Mouse (Mus musculus) hindbrain, embryonic 12.5 days (tissue): ENCODE data around the gene Mctp2. TPM values are rescaled to one million over a fixed set of nuclear protein-coding genes. Genes with fewer than 3 reads are reported as not detected.

Experiments used
- ATAC-seq: fragments of 200-750 bp; cut with Nextera tagmentation; 2 replicates; pipeline ENCODE4 v1.8.0; 2017; ENCODE audit warnings: moderate TSS enrichment; ENCODE audit not compliant: low FRiP score
- H3K27ac ChIP-seq: fragments of 300-500 bp; sonication (generic); 2 replicates; pipeline ENCODE4 v1.5.1; 2016; ENCODE audit warnings: mild to moderate bottlenecking
- H3K27me3 ChIP-seq: fragments of 300-500 bp; sonication (generic); 2 replicates; pipeline ENCODE4 v1.6.1; 2016; ENCODE audit warnings: mild to moderate bottlenecking
- H3K36me3 ChIP-seq: fragments of 300-500 bp; sonication (generic); 2 replicates; pipeline ENCODE4 v1.6.1; 2016; ENCODE audit warnings: mild to moderate bottlenecking
- H3K4me1 ChIP-seq: fragments of 300-500 bp; sonication (generic); 2 replicates; pipeline ENCODE4 v1.6.1; 2016
- H3K4me2 ChIP-seq: fragments of 300-500 bp; sonication (generic); replicated peaks from 2 replicates; pipeline ENCODE4 v1.6.1; 2016; ENCODE audit warnings: mild to moderate bottlenecking
- H3K4me3 ChIP-seq: fragments of 300-500 bp; sonication (generic); 2 replicates; pipeline ENCODE4 v1.5.1; 2016; ENCODE audit warnings: mild to moderate bottlenecking
- H3K9ac ChIP-seq: fragments of 300-500 bp; sonication (generic); 2 replicates; pipeline ENCODE4 v1.6.1; 2016; ENCODE audit warnings: mild to moderate bottlenecking, moderate library complexity
- H3K9me3 ChIP-seq: fragments of 300-500 bp; sonication (generic); replicated peaks from 2 replicates; pipeline ENCODE4 v1.6.1; 2016; ENCODE audit warnings: mild to moderate bottlenecking
- WGBS: fragments of 180-500 bp; shearing (Covaris S2); methylation state at CpG from one replicate; pipeline ENCODE4 v1.1.7; 2016; 5-methylcytosine and 5-hydroxymethylcytosine counted together
- polyA plus RNA-seq: library from polyadenylated mRNA; unstranded; fragments of >200 nt; fragmentation: Nextera tagmentation; extraction: Ambion mirVana; gene quantifications from 2 replicates; pipeline ENCODE4 v1.2.1, GENCODE M21; 2016

Gene Mctp2
- polyA plus RNA-seq, 1 experiment from 2014 or later: 0.22 TPM

DNA sequence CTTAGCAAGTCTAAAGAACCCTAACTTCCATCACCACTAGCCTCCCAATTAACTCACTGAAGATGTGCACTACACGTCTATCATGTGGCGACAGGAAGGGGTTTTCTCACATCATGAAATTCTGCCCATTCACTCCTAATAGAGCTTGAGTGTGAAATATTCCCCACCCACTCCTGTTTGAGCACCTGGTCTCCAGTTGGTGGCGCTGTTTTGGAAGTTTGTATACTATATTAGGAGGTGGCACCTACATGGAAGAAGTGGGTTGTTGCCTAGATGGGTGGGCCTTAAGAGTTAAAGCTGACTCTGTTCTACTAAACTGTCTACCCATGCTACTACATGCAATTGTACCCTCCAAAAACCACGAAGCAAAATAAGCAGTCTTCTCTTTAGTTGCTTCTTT, 4.7 kb downstream of the Mctp2 start:
- H3K9ac ChIP-seq: no peak overlapping the region
- H3K9me3 ChIP-seq: no peaks in the 10 kb centered on the region
- H3K4me1 ChIP-seq: peaks cover 11% of the 10 kb centered on the region
- no peaks in the 10 kb centered on the region for H3K36me3 ChIP-seq
- 71% methylated on average over 4 of the region's 4 CpGs for WGBS
- H3K27me3 ChIP-seq: peaks cover 12% of the 10 kb centered on the region; the same call in 1 of the 2 replicates
- ATAC-seq: no peak
- no peak overlapping the region for H3K4me2 ChIP-seq
- no peak overlapping the region for H3K27ac ChIP-seq
- no peak overlapping the region for H3K4me3 ChIP-seq

DNA sequence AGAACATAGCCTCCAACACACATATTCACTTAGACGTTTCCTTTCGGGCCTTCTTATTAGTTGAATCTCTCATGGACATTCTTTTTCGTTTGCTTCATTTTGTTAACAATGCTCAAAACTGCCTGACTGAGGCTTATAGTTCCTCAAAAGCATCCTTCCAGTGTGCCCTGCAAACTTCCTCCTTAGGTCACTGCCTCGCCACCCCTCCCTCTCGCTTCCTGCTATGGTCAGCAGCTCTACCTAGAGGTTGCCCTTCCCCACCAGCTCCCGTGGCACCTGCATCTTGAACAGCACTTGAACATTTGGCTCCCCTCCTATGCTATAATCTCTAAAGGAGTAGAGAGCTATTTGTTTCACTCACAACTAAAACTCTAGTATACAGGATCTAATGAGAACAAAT, 6.7 kb downstream of the Mctp2 start:
- Histone ChIP-seq H3K9me3 (no peaks in the 10 kb centered on the region), H3K27me3 (no peaks in the 10 kb centered on the region), H3K36me3 (no peaks in the 10 kb centered on the region), H3K9ac (no peak overlapping the region), H3K4me2 (no peak overlapping the region), H3K4me3 (no peak overlapping the region), H3K4me1 (no peaks in the 10 kb centered on the region), H3K27ac (no peak overlapping the region)
- ATAC-seq: no peak
- 92% methylated on average over 6 of the region's 6 CpGs for WGBS

DNA sequence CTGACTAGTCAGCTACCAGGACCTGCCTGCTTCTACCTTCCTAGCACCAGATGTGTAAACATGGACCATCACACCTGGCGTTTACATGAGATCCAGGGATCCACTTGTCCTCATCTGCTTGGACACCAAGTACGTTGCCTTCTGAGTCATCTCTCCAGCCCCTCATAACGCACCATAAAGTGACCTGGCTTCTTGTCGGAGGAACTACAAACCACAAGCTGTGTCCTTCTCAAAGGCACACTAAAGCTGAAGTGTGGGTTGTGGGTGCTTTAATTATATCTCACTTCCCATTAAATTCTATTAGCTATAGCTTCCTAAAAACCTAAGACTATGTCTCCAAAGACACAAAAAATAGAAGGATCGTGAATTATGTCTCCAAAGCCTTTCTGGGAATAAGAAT, 9.4 kb downstream of the Mctp2 start:
- no peak overlapping the region for H3K27ac ChIP-seq
- ATAC-seq: no peak

DNA sequence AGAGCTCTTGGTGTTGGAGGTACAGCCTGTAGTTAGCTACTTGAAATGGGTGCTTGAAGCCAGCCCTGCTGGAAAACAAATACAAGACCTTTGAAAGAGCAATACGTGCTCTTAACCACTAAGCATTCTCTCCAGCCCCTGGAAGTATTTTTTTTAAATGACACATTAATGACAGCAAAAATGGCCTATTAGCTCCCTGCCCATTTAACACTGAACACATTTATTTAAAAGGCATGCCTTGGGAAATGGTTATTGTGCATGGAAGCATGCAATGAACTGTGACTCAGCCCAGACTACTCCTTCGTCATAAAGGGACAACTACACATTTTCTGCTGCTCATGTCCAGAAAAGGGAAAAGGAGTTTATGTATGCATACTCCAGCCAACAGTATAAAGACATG, 10.2 kb downstream of the Mctp2 start:
- Histone ChIP-seq H3K4me1 (no peaks in the 10 kb centered on the region), H3K9me3 (no peaks in the 10 kb centered on the region), H3K36me3 (no peaks in the 10 kb centered on the region), H3K4me2 (no peak overlapping the region), H3K9ac (no peak overlapping the region), H3K27me3 (no peaks in the 10 kb centered on the region), H3K27ac (no peak overlapping the region), H3K4me3 (no peak overlapping the region)
- WGBS: 58% methylated on average over 2 of the region's 2 CpGs
- no peak for ATAC-seq

More for the DNA sequence above, 9.4 kb downstream of the Mctp2 start:
- H3K36me3 ChIP-seq: no peaks in the 10 kb centered on the region
- H3K9ac ChIP-seq: no peak overlapping the region
- H3K4me3 ChIP-seq: no peak overlapping the region
- 95% methylated on average over 5 of the region's 5 CpGs for WGBS
- no peaks in the 10 kb centered on the region for H3K9me3 ChIP-seq
- no peaks in the 10 kb centered on the region for H3K27me3 ChIP-seq
- no peak overlapping the region for H3K4me2 ChIP-seq
- no peaks in the 10 kb centered on the region for H3K4me1 ChIP-seq

DNA sequence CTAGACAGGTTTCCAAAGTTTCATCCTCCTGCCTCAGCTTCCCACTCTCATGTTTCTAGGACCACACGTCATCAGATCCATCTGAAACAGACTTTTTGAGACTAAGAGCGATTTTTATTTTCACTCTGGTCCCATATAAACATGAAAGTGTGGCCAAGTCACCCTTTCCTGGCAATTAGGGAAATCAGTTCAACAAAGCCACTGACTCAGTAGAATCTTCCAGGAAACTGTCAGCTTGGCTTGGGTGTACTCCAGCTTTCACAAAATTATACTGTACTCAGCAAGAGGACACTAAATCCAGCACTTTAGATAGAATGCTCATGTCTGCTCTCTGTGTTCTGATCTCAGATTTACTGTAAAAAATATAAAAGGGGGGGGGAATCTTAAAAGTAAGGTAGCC, 11.5 kb downstream of the Mctp2 start:
- H3K4me1 ChIP-seq: no peaks in the 10 kb centered on the region
- H3K4me3 ChIP-seq: no peak overlapping the region
- no peaks in the 10 kb centered on the region for H3K36me3 ChIP-seq
- no peak overlapping the region for H3K9ac ChIP-seq
- 73% methylated on average over 2 of the region's 2 CpGs for WGBS
- H3K27ac ChIP-seq: no peak overlapping the region
- H3K4me2 ChIP-seq: no peak overlapping the region
- ATAC-seq: no peak
- H3K27me3 ChIP-seq: no peaks in the 10 kb centered on the region
- H3K9me3 ChIP-seq: no peaks in the 10 kb centered on the region

DNA sequence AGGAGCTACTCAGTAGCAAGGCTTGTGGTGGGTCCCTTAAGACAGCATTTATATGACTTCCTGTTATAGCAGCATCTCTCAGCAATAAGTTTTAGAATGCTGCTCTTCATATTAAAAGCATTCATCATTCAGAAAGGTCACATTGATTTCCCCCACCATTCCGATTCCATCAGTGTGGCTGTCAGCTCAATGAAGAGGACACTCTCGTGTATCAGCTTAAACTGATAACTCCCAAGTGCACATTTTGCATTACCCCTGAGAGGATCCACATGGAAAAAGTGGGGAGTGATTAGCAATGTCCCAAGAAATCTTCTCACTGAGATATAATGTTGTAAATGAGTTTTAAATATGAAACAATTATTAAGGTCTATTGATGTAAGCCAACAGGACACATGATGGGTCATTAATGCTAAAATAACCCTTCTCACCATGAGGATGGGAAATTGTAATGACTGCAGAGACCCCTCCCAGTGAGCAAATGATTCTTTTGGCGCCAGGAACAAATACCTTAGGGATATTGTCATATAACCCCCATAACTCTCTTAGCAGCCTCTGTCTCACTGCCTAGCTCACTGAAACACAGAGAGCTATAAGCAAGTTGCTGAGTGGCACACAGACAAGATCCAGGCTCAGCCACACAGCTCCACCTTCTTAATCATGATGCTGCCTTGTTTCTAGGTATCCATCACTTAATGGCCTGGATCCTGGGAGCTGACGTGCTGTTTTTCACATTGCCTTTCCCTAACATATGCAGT, 12.4 kb downstream of the Mctp2 start:
- Histone ChIP-seq H3K9me3 (no peaks in the 10 kb centered on the region), H3K4me1 (no peaks in the 10 kb centered on the region), H3K27me3 (no peaks in the 10 kb centered on the region), H3K4me2 (no peak overlapping the region), H3K4me3 (no peak overlapping the region), H3K9ac (no peak overlapping the region), H3K36me3 (no peaks in the 10 kb centered on the region), H3K27ac (no peak overlapping the region)
- 63% methylated on average over 4 of the region's 4 CpGs for WGBS
- ATAC-seq: no peak

DNA sequence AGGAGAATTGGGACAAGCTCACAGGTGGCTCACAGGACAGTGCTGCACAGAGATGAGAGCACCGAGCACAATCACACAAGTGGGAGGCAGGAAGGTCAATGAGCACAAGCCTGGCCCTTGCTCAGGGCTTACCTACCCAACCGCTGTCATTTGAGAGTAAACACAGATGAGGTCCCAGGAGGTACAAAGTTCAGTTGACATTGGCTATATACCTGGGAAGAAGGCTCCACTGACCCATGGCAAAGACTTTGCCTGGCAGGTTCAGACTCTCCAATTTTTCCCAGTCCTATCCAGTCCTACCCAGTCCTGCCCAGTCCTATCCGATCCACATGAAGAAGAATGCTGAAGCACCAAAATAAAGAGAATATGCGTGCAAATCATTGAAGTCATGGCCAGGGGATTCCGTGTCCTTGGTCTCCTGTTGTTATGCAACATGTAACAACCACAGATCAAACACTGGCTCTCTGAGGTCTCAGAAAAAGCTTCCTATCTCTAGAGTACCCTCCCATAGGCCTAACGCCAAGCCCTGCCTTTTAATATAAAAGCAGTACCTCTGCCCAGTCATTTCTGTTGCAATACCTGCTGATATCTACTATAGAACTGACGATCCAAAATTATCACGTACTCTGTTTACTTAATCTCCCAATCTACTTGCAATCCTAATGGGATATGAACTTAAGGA, 14.0 kb downstream of the Mctp2 start:
- no peak overlapping the region for H3K27ac ChIP-seq
- no peaks in the 10 kb centered on the region for H3K27me3 ChIP-seq
- H3K4me1 ChIP-seq: no peaks in the 10 kb centered on the region
- ATAC-seq: no peak
- WGBS: 88% methylated on average over 8 of the region's 8 CpGs
- no peaks in the 10 kb centered on the region for H3K36me3 ChIP-seq
- H3K4me3 ChIP-seq: no peak overlapping the region
- no peak overlapping the region for H3K9ac ChIP-seq
- H3K4me2 ChIP-seq: no peak overlapping the region
- no peaks in the 10 kb centered on the region for H3K9me3 ChIP-seq

DNA sequence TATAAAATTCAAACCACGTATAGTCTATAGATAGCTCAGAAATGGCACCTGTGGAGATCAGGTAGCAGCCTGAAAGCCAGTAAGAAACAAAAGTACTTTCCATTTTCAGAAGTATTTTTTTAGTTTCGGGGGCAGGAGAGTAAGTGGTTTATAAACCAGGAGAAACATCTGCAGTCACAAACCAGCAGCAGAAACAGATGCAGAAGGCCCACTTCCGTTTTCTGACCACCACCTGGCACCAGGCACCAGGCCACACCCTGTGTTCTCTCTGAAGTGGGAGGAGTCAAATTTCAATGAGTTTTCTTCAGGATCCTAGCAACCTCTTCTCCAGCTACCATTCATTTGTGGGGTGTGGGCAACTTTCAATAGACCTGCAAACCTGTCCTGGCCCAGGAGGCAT, 25.7 kb downstream of the Mctp2 start:
- Histone ChIP-seq H3K36me3 (no peaks in the 10 kb centered on the region), H3K4me2 (no peak overlapping the region), H3K27ac (no peak overlapping the region), H3K9me3 (no peaks in the 10 kb centered on the region), H3K4me1 (no peaks in the 10 kb centered on the region), H3K9ac (no peak overlapping the region), H3K27me3 (no peaks in the 10 kb centered on the region), H3K4me3 (no peak overlapping the region)
- ATAC-seq: no peak
- WGBS: 76% methylated on average over 3 of the region's 3 CpGs

DNA sequence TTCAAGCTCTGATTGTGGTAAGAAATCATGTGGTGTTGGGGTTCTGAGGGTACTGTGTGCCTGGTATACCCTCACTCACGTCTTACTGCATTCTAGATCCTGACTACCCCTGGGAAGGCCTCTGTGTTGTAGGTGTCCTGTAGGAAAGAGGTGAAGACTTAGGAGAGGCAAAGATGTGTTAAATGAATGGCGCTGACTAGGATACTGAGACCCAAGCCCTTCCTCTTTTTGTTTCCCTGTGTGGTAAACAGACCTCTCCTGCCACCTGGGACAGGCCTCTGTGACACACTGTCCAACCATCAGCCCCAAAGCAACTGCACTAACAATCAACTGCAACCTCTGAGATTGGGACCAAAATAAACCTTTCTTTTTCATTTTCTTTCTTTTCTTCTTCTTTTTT, 28.0 kb downstream of the Mctp2 start:
- no peak overlapping the region for H3K9ac ChIP-seq
- no peak overlapping the region for H3K27ac ChIP-seq
- no peaks in the 10 kb centered on the region for H3K4me1 ChIP-seq
- no peak for ATAC-seq
- H3K27me3 ChIP-seq: no peaks in the 10 kb centered on the region
- H3K4me2 ChIP-seq: no peak overlapping the region
- H3K4me3 ChIP-seq: no peak overlapping the region
- no peaks in the 10 kb centered on the region for H3K9me3 ChIP-seq
- no peaks in the 10 kb centered on the region for H3K36me3 ChIP-seq
- WGBS: 71% methylated on average over 2 of the region's 2 CpGs

DNA sequence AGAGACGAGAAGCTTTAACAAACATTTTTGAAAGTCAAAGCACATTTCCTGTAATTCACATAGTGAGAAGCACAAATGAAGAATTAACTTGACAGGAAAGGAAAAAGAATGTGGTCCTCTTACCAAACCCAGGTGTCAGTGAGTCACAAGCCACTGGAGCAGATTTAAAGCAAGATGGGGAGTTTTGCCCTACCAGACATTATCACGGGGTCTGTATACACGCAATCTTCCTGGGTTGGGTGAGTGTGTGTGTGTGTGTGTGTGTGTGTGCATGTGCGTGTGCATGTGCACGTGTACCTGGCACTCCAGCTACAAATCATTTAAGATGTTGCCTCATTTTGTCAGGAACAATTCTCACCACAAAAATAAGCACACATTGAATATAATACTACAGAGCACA, 30.9 kb downstream of the Mctp2 start:
- ATAC-seq: no peak
- Histone ChIP-seq H3K27ac (no peak overlapping the region), H3K4me2 (no peak overlapping the region), H3K27me3 (no peaks in the 10 kb centered on the region), H3K9ac (no peak overlapping the region), H3K4me3 (no peak overlapping the region), H3K36me3 (no peaks in the 10 kb centered on the region), H3K9me3 (no peaks in the 10 kb centered on the region), H3K4me1 (no peaks in the 10 kb centered on the region)
- WGBS: 86% methylated on average over 5 of the region's 5 CpGs

DNA sequence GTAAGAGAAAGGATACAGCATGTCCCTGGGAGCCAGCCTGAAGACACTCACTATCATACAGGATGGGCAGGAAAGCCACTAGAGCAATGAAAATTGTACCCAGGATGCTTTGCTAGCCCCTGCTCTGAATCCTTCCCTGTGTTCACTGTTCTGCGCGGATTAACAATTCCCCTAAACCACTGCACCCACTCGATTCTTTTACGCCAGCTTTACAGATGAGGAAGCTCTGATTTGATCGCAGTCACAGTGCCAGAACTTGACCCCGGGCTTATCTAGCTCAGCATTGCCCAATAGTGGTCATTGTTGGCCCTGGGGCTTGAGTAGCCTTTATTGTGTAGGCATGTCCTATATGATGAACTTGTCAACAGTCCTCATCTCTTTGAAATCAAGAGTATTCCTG, 34.9 kb downstream of the Mctp2 start:
- Histone ChIP-seq H3K27me3 (no peaks in the 10 kb centered on the region), H3K4me3 (no peak overlapping the region), H3K9ac (no peak overlapping the region), H3K4me2 (no peak overlapping the region), H3K4me1 (no peaks in the 10 kb centered on the region), H3K36me3 (no peaks in the 10 kb centered on the region), H3K27ac (no peak overlapping the region), H3K9me3 (no peaks in the 10 kb centered on the region)
- ATAC-seq: no peak
- WGBS: 87% methylated on average over 6 of the region's 6 CpGs

DNA sequence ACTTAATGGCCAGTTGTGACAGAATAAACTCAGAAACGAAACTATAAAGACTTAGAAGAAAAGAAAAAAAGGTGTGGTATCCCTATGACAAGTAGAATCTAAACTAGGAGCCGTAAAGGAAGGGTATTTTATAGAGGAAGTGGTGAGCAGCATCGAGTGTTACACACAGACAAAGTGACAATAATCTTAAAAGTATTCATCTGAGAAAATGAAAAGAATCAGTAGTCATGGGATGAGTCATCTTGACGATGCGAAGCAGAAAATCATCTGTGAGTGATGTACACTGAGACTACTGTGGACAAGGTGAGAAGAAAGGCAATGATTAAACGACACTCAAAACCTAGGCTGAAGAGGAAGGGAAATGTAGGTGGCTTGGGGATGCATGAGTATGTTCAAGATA, 36.4 kb downstream of the Mctp2 start:
- Histone ChIP-seq H3K27ac (no peak overlapping the region), H3K27me3 (no peaks in the 10 kb centered on the region), H3K4me1 (no peaks in the 10 kb centered on the region), H3K4me2 (no peak overlapping the region), H3K9ac (no peak overlapping the region), H3K4me3 (no peak overlapping the region), H3K36me3 (no peaks in the 10 kb centered on the region), H3K9me3 (no peaks in the 10 kb centered on the region)
- ATAC-seq: no peak
- WGBS: 84% methylated on average over 6 of the region's 6 CpGs
